Mouse (Mus musculus): Measurements from ENCODE around the gene Slc35f5.

DNA sequence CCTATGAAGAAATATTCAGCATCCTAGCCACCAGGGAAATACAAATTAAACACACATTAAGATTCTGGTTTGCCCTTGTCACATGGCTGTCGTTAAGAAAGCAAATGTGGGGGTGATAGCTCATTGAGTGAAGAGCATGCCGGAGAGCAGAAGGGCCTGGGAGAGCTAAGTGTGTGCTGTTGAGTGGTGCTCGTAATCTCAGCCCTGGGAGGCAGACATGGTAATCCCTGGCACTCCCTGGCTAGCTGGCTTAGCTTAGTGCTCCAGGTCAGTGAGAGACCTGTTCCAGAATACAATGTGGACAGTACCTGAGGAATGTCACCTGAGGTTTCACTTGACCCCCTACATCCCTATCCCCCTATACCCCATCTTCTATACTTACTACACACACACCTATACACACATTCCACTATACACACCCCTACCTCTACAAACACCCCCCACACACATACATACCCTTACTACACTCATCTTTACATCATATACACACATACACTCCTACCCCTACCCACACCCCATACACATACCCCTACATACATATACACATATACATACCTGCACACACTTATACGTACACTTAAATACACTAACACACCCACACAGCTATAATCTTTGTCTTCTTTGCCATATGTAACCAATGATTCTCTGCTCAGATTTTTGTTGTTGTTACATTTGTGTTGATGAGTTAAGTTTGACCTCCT lies 64.1 kb downstream of the Slc35f5 start:
- no peak for TF ChIP-seq POLR2A (IDR thresholded peaks at IDR 0.05; ENCODE audit: low read depth, low read length)
- no peak for TF ChIP-seq CTCF (conservative IDR thresholded peaks at IDR 0.05; ENCODE audit: insufficient read depth, insufficient read length, low read depth, low read length)

Measured in kidney, adult 2 months (tissue).